Mouse (Mus musculus) thymus, adult 2 months (tissue): ENCODE results near the gene Txndc11.

Experiments
- CTCF ChIP-seq: fragments of 200-500 bp; IDR thresholded peaks from 2 replicates; pipeline ENCODE4 v1.5.1; 2012; ENCODE audit warnings: mild to moderate bottlenecking, control low read depth, low read length, moderate library complexity, borderline replicate concordance; ENCODE audit not compliant: control insufficient read depth, poor library complexity, insufficient read depth; ENCODE audit errors: extremely low read depth
- POLR2A ChIP-seq: fragments of 200-500 bp; IDR thresholded peaks from 2 replicates; pipeline ENCODE4 v1.6.1; 2012; ENCODE audit warnings: mild to moderate bottlenecking, low read length, control low read depth, moderate library complexity; ENCODE audit not compliant: control insufficient read depth, poor library complexity, insufficient read depth; ENCODE audit errors: extremely low read depth

DNA sequence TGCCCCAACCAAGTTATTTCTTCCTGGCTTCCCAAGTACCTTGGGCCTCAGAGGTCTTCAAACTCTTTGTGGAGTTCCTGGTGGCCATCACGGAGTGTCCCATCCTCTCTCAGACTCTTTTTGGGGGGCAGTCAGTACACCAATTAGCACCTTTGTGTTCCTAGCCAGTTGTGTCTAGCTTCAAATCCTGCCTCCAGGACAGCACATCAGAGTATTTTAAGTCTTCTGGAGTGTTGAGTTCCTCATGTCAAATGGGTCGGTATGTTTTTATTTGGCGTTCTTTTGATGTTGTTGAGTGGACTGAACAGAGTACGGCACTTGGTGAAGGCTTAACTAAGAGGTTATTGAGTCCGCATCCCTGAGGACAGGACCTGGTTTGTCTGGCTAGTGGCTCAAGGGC is 69.0 kb downstream of the Txndc11 start:
- TF ChIP-seq CTCF (no peak), POLR2A (no peak)
